7 mouse cellular contexts compared by ENCODE assay signal in genomic region chr16:92158461-92159091, GRCm38 (mm10).
A peak's percentile ranks its signal among the peaks of the same experiment; 100 is the strongest.
DNase-seq lines count a peak whose midpoint lies in the region; ATAC-seq lines count a peak whose summit lies in the region.

No protein-coding gene starts in this region.

- peak overlapping the region; percentile 89 for H3K4me2 ChIP-seq in forebrain, embryonic 13.5 days
- H3K4me2 ChIP-seq in liver, embryonic 11.5 days = peak overlapping the region; percentile 65
- peak overlapping the region; percentile 80 for H3K4me2 ChIP-seq in neural tube, embryonic 11.5 days (ENCODE audit: low read depth)

- no peak overlapping the region; the same call in 1 of the 2 replicates for H3K27ac ChIP-seq in forebrain, embryonic 13.5 days
- peak overlapping the region; percentile 63; the same call in 1 of the 2 replicates for H3K27ac ChIP-seq in liver, embryonic 11.5 days (ENCODE audit: low read depth, low read length)
- H3K27ac ChIP-seq in neural tube, embryonic 11.5 days (ENCODE audit: low read depth, low read length) = peak overlapping the region; percentile 42; the same call in 1 of the 2 replicates

- peak overlapping the region; percentile 70 for H3K9ac ChIP-seq in forebrain, embryonic 13.5 days
- H3K9ac ChIP-seq in liver, embryonic 11.5 days (ENCODE audit: low read depth, low read length) = peak overlapping the region; percentile 49
- peak overlapping the region; percentile 52 for H3K9ac ChIP-seq in neural tube, embryonic 11.5 days (ENCODE audit: low read length)

- no peaks in the 10 kb centered on the region for H3K36me3 ChIP-seq in forebrain, embryonic 13.5 days (ENCODE audit: poor library complexity, severe bottlenecking)
- H3K36me3 ChIP-seq in liver, embryonic 11.5 days (ENCODE audit: control insufficient read depth, insufficient read depth, low read length) = no peaks in the 10 kb centered on the region
- no peaks in the 10 kb centered on the region for H3K36me3 ChIP-seq in neural tube, embryonic 11.5 days (ENCODE audit: control insufficient read depth, insufficient read depth, low read length)

- peak; percentile 93 for DNase-seq in cerebellum, adult 11-12 months
- peak; percentile 46 to 56 for DNase-seq in heart, postnatal 10 days
- peak; percentile 79 for DNase-seq in kidney, postnatal 36 days
- peak; percentile 62 for DNase-seq in liver, embryonic 11.5 days (ENCODE audit: low spot score)
- DNase-seq in neural tube, embryonic 11.5 days (ENCODE audit: low spot score) = peak; percentile 80
- DNase-seq in thymus, adult 18-20 months = peak; percentile 11 to 12

- intact Hi-C loops in heart, postnatal 10 days (cut with DNase I) = no loop called here

- WGBS in forebrain, embryonic 13.5 days = 4% methylated on average over 30 of the region's 30 CpGs
- 5% methylated on average over 30 of the region's 30 CpGs for WGBS in liver, embryonic 11.5 days
- WGBS in neural tube, embryonic 11.5 days = 4% methylated on average over 30 of the region's 30 CpGs

- peaks cover 14% of the 10 kb centered on the region; the same call in 1 of the 2 replicates for H3K4me1 ChIP-seq in forebrain, embryonic 13.5 days
- no peaks in the 10 kb centered on the region for H3K4me1 ChIP-seq in liver, embryonic 11.5 days (replicated peaks; ENCODE audit: control insufficient read depth, insufficient read depth, low read length)
- H3K4me1 ChIP-seq in neural tube, embryonic 11.5 days (ENCODE audit: control insufficient read depth, insufficient read depth, low read length) = peaks cover 3% of the 10 kb centered on the region

- no peaks in the 10 kb centered on the region for H3K9me3 ChIP-seq in forebrain, embryonic 13.5 days (replicated peaks)
- H3K9me3 ChIP-seq in liver, embryonic 11.5 days (ENCODE audit: control insufficient read depth, low read length) = no peaks in the 10 kb centered on the region
- H3K9me3 ChIP-seq in neural tube, embryonic 11.5 days (ENCODE audit: control insufficient read depth, low read length) = no peaks in the 10 kb centered on the region

- peak overlapping the region; percentile 52 for H3K4me3 ChIP-seq in forebrain, embryonic 13.5 days
- peak overlapping the region; percentile 39 for H3K4me3 ChIP-seq in liver, embryonic 11.5 days (ENCODE audit: low read depth, low read length)
- H3K4me3 ChIP-seq in neural tube, embryonic 11.5 days (ENCODE audit: low read depth, low read length) = peak overlapping the region; percentile 45

- ATAC-seq in forebrain, embryonic 13.5 days = peak; percentile 98
- ATAC-seq in liver, embryonic 11.5 days (replicated peaks; ENCODE audit: low FRiP score) = peak; percentile 76
- peak; percentile 89 for ATAC-seq in neural tube, embryonic 11.5 days (ENCODE audit: insufficient read depth, low FRiP score, low TSS enrichment)

- no peaks in the 10 kb centered on the region for H3K27me3 ChIP-seq in forebrain, embryonic 13.5 days
- peaks cover 22% of the 10 kb centered on the region for H3K27me3 ChIP-seq in liver, embryonic 11.5 days (replicated peaks; ENCODE audit: control insufficient read depth, insufficient read depth, low read length)
- no peaks in the 10 kb centered on the region for H3K27me3 ChIP-seq in neural tube, embryonic 11.5 days (ENCODE audit: control insufficient read depth, insufficient read depth, low read length)

Comparison
In these comparisons a context has a peak if more than half of its experiments do, and no peak if none do; other contexts are left out.
1. DNase-seq: peak in every context shown above with its lines; median percentile 93 in cerebellum, adult 11-12 months; 80 in neural tube, embryonic 11.5 days; 79 in kidney, postnatal 36 days; 62 in liver, embryonic 11.5 days; 51 in heart, postnatal 10 days; 12 in thymus, adult 18-20 months.